Mouse (Mus musculus) monocyte, adult 5-6 weeks (primary cell): ENCODE measurements around the gene Ppt1. TPM values are rescaled to one million over a fixed set of nuclear protein-coding genes. Genes with fewer than 3 reads are reported as not detected.

Experiments
- ATAC-seq: fragments of 153-309, 156-312 bp; replicated peaks from 2 replicates; pipeline ENCODE4 v1.8.0; 2017; ENCODE audit warnings: mild to moderate bottlenecking; ENCODE audit not compliant: low TSS enrichment, insufficient number of reproducible peaks, severe bottlenecking, poor library complexity, low FRiP score
- total RNA-seq: library from RNA; stranded (forward); fragments of 200-1000, 200-491, 200-594 nt; gene quantifications from 3 replicates; pipeline ENCODE4 v1.2.3, GENCODE M21; 2017

The Ppt1 gene
- total RNA-seq, 1 experiment from 2014 or later = 130 TPM

- ATAC-seq = no peak
Observed at GRCm38 (mm10) chr4:122859096-122859674, 23.1 kb downstream of the Ppt1 start.

DNA sequence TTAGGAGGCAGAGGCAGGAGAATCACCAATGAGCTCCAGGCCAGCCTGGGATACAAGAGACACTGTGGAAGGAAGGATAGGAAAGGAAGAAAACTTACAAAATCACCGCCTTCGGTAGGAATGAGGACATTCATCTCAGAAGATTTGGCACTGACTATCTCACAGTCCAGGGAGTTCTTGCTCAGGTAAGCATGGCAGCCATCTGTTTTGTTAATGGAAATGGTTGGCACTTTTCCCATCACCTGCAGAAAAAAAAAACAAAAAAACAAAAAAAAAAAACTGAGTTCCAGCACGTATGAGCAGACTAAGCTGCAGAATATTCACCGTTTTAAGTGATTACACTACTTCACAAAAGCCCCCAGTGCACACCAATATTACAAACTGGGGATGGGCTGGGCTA is 25.8 kb downstream of the Ppt1 start:
- ATAC-seq = no peak

DNA sequence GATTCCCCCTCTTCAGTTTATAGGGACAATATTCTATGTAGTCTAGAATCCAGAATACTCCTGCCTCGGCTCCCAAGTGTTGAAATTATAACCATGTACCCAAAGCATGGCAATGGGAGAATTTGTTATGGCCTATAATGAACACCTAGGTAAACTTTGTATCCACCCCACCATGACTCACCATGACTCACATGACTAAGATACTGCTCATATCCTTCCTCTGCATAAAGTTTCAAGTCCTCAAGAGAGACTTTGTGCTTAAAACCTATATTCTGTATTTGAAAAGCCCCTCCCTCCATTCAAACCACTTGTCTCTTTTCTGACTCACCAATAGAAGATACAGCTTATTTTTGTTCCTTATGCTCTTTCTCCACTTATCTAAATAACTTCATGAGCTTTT is 32.0 kb downstream of the Ppt1 start:
- ATAC-seq = no peak

DNA sequence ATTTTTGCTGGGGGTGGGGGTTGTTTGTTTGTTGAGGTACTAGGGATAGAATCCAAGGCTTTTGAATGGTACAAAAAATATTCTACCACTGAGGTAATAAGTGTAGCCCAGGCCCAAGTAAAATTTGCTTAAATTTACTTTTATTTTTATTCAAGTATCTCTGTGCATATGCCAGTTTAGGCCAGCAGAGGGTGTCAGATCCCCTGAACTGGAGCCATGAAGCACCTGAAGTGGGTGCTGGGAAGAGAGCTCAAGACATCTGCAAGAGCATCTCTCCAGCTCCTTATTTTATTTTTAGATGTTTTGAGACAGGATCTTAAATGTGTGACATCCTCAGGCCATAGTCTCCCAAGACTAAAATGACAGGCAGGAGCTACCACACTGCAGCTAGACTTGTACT is 34.0 kb downstream of the Ppt1 start:
- ATAC-seq = no peak

DNA sequence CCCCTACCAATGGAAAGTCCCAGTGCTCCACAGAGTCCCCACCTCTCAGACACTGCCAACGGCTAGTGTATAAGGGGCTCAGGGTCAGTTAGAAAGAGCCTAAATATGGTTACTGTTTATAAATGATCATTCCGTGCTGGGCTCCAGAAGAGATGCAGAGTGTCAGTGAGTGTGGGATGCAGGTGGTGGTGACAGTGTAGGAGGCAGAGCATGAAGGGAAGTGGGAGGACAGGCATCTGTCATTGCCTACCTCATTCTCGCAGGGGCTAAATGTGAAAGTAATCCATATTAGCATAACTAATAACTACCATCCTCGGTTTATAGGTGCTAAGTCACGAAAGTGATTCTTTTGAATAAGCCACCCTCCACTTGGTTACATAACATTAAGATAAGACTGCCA is 34.7 kb downstream of the Ppt1 start:
- no peak for ATAC-seq

DNA sequence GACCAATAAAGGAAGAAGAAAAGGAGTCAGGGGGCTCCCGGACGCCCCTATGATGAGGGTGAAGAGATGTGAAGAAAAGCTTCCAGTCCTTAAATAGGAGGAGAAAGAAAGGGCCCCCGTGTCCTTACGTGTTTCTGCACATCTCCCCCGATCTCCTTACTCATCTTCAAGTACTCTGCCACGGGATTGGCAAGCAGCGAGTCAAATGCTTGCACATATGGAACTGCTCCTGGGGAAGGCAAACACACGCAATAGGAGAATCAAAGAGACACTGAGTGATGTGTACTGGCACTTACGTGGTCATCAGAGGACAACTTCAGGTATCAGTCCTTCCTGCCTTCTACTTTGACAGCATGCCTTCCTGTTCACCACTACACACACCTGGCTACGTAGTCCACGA is 35.2 kb downstream of the Ppt1 start:
- no peak for ATAC-seq

- ATAC-seq = peak; percentile 79
Observed at GRCm38 (mm10) chr4:122871989-122872388, 35.9 kb downstream of the Ppt1 start.

DNA sequence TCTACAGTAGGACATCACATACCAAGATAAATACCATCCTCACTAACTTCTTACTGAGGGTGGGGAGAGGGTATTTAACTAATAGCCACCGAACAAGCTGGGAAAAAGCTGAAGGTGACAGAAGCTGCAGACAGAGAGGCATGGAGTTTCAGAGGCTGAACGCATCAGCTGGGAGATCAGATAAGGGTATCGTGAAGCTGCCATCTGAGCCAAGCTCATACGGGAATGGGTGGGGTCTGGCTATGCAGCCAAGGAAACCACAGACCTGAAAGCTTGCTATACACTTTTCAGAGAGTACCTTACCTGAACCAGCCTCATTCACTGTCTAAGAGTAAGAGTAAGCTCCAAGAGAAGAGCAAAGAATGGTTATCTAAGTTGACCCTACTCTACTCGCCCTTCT is 37.0 kb downstream of the Ppt1 start:
- ATAC-seq = no peak

DNA sequence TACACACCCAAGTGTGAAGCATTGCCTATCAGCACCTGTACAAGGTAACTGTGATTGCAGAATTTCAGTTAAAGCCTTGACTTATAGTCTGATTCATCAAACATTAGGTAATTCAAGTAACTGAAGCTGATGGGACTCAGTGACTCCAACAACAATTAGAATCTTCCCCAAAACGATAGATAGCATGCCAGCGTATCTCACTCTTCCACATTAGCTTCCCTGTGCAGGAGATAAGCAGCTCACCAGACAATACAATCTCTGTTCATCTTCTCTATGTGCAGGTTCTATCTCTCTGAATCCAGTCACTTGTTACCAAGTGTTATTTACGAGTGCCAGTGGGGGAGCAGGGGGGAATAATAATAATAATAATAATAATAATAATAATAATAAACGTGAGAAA is 37.5 kb downstream of the Ppt1 start:
- ATAC-seq = no peak

GRCm38 (mm10) chr4:122878333-122879070 is 42.5 kb downstream of the Ppt1 start:
- 0 out of 2 replicates have a peak, but pooled peaks have one; percentile 23 for ATAC-seq

DNA sequence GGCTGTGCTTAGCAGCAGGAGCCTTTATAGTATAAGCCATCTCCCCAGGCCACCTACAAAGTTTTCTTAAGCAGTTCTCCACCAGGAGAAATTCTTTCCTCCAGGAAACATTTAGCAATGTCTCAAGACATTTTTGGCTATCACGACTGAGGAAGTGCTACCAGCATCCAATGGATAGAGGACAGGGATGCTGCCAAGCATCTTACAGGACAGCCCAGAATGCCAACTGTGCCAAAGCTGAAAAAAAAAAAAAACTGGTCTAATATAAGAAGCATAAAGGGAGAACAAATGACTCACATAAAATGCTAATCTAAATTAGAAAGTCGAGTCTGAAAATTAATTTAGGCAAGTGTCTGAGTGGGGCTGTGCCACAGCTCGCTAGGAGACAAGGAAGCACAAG is 46.5 kb downstream of the Ppt1 start:
- ATAC-seq = no peak

DNA sequence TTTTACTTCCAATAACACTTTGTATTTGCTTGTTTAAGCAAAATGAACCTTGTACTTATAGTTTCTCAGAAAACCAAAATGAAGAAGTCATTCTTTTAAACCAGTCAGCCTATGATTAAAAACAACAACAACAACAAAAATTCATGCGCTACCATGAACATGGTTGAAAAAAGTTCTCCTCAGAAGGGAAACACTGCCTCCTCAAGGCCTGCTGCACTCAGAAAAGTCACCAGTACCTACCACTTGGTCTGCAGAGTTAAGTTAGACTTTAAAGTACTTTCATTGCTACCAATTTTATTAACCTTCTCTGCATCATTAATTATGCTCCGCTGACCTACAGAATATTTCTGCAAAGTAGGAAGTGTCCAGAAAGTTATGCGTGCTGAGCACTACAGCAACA is 47.3 kb downstream of the Ppt1 start:
- ATAC-seq = no peak

DNA sequence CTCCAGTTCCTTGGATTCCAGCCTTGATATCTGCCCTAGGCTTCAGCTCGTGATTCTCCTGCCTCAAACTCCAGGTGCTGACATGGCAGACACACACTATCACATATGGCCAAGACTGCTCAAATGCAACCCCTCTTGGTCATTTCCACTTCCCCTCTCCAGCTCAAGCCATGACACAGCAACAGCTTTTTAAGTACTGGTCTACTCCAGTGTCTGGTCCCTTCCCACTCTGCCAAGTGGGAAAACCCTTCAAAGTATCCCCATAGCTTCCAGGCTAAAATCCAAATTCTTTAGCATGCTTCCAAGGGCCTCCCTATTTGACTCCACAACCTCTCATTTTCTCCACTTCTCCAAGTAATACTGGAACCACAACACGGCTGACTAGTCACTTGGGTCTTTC is 48.0 kb downstream of the Ppt1 start:
- no peak for ATAC-seq

- ATAC-seq = no peak
Observed at GRCm38 (mm10) chr4:122884481-122885340, 48.7 kb downstream of the Ppt1 start.

- ATAC-seq = peak; percentile 84
Observed at GRCm38 (mm10) chr4:122885768-122886578, 49.9 kb downstream of the Ppt1 start, which contains the start of gene Cap1. Cap1 (minus strand) TSS chr4:122886056.

DNA sequence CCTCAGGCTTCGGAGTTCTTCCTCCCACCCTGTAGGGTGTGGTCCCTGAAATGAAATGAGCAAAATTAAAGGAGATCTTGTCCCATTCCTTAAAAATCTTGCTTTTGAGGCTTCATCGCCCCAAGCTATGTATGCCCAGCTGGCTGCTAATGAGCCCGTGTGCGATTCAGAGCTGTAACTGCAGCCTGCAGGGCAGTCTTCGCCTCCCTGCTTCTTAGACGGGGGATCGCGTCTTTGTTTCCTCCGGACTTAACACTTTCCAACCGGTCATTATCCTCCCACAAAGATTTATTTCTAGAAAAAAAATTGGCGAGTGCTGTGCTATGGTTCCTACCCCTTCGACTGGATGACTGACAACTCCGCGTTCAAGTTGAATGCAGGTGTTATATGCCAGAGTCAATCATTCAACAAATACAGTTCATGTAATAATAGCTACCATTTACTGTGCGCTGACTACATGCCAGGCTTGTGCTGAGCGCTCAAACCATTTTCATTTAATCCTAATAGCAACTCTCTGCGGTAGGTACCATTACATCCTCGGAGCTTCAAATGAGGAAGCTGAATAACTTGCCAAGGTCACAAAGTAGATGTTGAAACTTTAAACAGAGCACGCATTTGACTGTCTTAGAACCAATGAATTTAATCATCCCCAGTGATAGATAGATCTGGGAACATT is 50.7 kb downstream of the Ppt1 start:
- 0 out of 2 replicates have a peak, but pooled peaks have one; percentile 14 for ATAC-seq

DNA sequence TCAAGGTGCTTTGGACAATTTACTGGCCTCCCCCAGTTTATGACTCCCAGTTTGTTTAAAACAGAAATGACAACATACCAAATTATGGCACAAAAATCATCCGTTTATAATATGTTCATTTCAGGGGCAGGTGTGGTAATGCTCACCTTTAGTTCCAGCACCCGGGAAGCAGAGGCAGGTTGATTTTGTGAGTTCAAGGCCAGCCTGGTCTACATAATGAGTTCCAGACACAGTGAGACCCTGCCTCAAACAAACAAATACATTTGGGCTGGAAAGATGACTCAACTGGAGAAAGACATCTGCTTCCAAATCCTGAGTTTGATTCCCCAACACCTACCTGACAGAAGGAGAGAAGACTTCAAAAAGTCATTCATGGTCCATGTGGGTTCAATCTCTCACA is 51.3 kb downstream of the Ppt1 start:
- ATAC-seq = no peak

DNA sequence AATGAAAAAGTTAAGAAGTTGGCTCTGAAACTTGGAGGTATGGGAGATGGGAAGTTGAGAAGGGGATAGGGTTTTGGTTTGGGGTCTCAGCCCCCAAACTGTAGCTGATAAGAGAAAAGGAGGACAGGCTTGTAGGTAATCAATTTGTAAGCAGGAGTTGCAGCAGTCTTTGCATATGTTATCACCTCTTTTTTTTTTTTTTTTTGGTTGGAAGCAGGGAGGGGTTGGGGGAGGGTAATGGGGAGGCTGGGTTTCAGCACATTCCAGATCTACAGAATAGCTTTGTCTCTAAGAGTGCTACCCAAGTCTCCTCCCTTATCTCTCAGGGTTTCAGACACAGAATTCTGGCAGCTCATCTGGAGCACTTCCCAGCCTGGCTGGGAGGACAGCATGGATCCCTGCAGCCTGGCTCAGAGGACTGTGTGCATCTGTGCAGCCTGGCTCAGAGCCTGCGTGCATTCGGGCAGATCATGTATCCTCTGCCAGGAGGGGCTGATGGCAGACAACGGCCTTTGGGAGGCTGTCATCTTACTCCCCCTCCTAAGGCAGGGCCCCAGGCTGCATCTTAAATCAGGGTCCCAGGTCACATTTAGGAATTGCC is 54.9 kb downstream of the Ppt1 start:
- no peak for ATAC-seq
